Mouse (Mus musculus) spleen, adult 2 months (tissue): ENCODE measurements around the gene Ube2t. TPM values are rescaled to one million over a fixed set of nuclear protein-coding genes. Genes with fewer than 3 reads are reported as not detected.

ENCODE experiments used
- DNase-seq, 2 experiments: peaks; one replicate each; pipeline versions ENCODE4 v3.0.0 to v3.0.0-alpha.2; 2012 to 2021; ENCODE audit warnings: low spot score in 2 of 2, low read depth in 1 of 2
- H3K27ac ChIP-seq: fragments of 200-500 bp; 2 replicates; pipeline ENCODE4 v1.5.1; 2012; ENCODE audit warnings: low read length, inconsistent platforms; ENCODE audit not compliant: insufficient read depth
- H3K27me3 ChIP-seq: fragments of 200-500 bp; 2 replicates; pipeline ENCODE4 v1.6.1; 2012; ENCODE audit warnings: mild to moderate bottlenecking, moderate library complexity, low read length, inconsistent platforms; ENCODE audit not compliant: control insufficient read depth, insufficient read depth
- H3K36me3 ChIP-seq: fragments of 200-500 bp; 2 replicates; pipeline ENCODE4 v1.6.1; 2012; ENCODE audit warnings: mild to moderate bottlenecking, low read length, inconsistent platforms; ENCODE audit not compliant: control insufficient read depth, insufficient read depth
- H3K4me1 ChIP-seq: fragments of 200-500 bp; 2 replicates; pipeline ENCODE4 v1.6.1; 2011; ENCODE audit warnings: inconsistent platforms; ENCODE audit not compliant: control insufficient read depth, insufficient read depth, insufficient read length
- H3K4me3 ChIP-seq: fragments of 200-500 bp; 2 replicates; pipeline ENCODE4 v1.5.1; 2011; ENCODE audit warnings: mild to moderate bottlenecking, inconsistent platforms; ENCODE audit not compliant: insufficient read depth, insufficient read length; ENCODE audit errors: extremely low read depth
- CTCF ChIP-seq: fragments of 200-500 bp; IDR thresholded peaks from 2 replicates; pipeline ENCODE4 v1.5.1; 2011; ENCODE audit warnings: mild to moderate bottlenecking, inconsistent platforms; ENCODE audit not compliant: insufficient read depth, insufficient read length, insufficient replicate concordance; ENCODE audit errors: extremely low read depth
- POLR2A ChIP-seq: fragments of 200-500 bp; IDR thresholded peaks from 2 replicates; pipeline ENCODE4 v1.6.1; 2011; ENCODE audit warnings: low read depth, low read length, inconsistent platforms
- WGBS: fragments of 180-500 bp; shearing (Covaris S2); methylation state at CpG from one replicate; pipeline ENCODE4 v1.1.7; 2018; 5-methylcytosine and 5-hydroxymethylcytosine counted together
- polyA plus RNA-seq: library from polyadenylated mRNA; depleted of rRNA; stranded (reverse); fragments of >200 nt; gene quantifications from 2 replicates; pipeline ENCODE4 v1.2.3, GENCODE M21; 2012

Gene Ube2t
- polyA plus RNA-seq, 1 experiment: 3.8 TPM

DNA sequence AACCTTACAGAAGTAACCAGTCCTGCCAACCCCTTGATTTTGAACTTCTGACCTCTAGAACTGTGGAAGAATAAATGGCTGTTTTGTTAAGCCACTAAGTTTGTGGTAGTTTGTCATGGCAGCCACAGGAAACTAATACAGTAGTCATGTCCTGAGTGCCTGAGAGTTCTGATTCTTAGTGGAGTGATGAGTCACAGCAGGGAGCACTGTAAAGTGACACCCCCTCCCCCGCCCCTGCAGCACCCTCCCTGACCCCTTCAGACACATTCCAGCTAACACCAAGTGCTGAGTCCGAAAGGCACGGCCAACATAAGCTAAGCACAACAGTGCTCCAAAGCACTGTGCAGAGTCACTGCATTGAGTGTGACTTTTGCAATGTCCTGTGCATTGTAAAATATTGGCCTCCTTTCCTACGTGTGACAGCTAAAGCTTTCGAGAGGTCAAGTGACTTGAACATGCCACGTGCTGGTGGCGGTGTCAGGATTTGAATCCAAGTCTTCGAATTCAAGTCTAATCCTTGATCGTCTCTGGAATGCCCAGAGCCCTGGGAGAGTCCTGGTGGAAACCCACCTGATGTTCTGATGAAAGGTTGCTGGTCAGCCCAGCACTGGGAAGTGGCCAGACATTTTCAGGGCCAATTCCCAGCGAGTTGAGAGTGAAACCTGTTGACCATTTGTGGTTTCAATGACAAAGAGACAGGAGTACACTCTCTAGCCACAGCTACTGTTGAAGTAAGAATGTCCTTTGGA is 54.7 kb downstream of the Ube2t start:
- DNase-seq: no peak
- H3K27ac ChIP-seq: no peak overlapping the region
- no peak overlapping the region for H3K4me3 ChIP-seq
- WGBS: 83% methylated on average over 10 of the region's 10 CpGs
- no peaks in the 10 kb centered on the region; the same call in 1 of the 2 replicates for H3K27me3 ChIP-seq
- H3K4me1 ChIP-seq: peaks cover 12% of the 10 kb centered on the region; the same call in 1 of the 2 replicates
- TF ChIP-seq POLR2A (no peak), CTCF (no peak)
- no peaks in the 10 kb centered on the region for H3K36me3 ChIP-seq

DNA sequence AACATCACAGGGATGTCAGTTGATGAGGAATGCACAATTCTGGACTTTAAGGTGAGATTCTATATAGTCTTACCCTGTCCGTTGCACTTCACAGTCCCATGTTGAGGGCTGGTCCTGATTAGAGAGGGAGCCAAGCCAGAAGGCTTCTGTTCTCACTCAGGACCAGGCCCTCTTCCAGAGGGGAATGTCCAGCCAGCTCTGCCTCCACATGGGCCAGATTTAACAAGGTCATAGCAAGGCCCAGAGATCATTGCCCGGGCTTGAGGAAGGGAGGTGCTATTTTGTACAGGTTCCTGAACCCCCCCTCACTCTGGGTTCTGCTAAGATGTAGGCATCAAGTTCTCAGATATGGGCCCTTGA is 55.3 kb downstream of the Ube2t start:
- TF ChIP-seq POLR2A (no peak), CTCF (no peak)
- 82% methylated on average over 2 of the region's 2 CpGs for WGBS
- H3K27ac ChIP-seq: no peak overlapping the region
- H3K4me1 ChIP-seq: peaks cover 12% of the 10 kb centered on the region; the same call in 1 of the 2 replicates
- no peaks in the 10 kb centered on the region for H3K36me3 ChIP-seq
- no peak for DNase-seq
- no peak overlapping the region for H3K4me3 ChIP-seq
- no peaks in the 10 kb centered on the region; the same call in 1 of the 2 replicates for H3K27me3 ChIP-seq

DNA sequence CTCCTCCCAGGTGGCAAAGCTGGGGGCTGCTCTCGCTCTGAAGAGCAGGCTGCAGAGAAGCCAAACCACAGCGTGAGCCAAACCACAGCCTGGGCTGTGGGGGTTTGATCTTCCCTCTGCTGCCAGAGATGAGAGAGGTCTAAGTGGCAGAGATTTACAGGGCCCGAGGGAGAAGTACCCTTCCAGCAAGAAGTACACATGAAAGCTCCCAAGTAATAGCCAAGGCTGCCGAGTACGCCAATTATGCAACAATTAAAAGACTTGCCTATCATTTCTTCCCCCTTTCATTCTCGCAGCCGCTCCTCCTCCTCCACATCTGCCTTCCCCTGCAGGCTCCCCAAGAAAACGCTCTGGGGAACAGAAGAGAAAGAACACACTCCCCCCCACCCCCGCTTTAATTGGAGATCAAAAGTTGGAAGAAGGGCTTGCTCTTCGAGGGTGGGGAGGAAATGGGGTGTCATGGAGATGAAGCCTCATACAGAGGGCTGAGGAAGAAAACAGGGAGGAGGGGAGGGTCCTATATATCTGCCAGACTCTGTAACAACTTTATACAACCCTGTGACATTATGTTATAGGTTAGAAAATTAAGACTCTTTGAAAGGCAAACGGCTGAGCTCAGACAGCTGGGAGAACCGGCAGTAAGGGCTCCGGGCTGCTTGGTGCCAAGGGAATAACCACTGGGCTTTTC is 56.9 kb downstream of the Ube2t start:
- Histone ChIP-seq H3K4me1 (peaks cover 12% of the 10 kb centered on the region; the same call in 1 of the 2 replicates), H3K27ac (no peak overlapping the region), H3K27me3 (no peaks in the 10 kb centered on the region; the same call in 1 of the 2 replicates), H3K36me3 (no peaks in the 10 kb centered on the region), H3K4me3 (no peak overlapping the region)
- no peak for TF ChIP-seq POLR2A
- no peak for TF ChIP-seq CTCF
- 12% methylated on average over 13 of the region's 13 CpGs for WGBS
- DNase-seq: no peak

DNA sequence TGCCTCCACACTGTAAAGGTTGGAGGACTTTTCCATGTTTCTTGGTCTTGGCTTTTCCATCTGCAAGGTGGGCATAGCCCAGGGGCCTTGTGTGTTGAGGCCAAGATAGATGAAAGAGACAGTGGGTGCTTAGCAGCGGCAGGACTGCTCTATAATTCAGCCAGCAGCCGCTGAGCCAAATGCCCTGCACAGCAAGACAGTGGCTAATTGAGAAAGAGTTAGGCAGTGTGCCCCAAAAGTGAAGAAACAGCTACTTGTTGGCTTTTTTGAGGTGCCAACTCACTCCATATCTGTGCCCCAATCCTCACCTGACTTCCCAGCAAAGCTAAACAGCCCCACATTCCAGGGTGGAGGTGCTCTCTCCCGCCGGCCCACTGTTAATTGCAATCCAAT is 57.4 kb downstream of the Ube2t start:
- TF ChIP-seq POLR2A: no peak
- no peak for TF ChIP-seq CTCF
- Histone ChIP-seq H3K4me1 (peaks cover 12% of the 10 kb centered on the region; the same call in 1 of the 2 replicates), H3K27me3 (no peaks in the 10 kb centered on the region; the same call in 1 of the 2 replicates), H3K4me3 (no peak overlapping the region), H3K36me3 (no peaks in the 10 kb centered on the region), H3K27ac (no peak overlapping the region)
- no peak for DNase-seq
- 83% methylated on average over 4 of the region's 4 CpGs for WGBS

DNA sequence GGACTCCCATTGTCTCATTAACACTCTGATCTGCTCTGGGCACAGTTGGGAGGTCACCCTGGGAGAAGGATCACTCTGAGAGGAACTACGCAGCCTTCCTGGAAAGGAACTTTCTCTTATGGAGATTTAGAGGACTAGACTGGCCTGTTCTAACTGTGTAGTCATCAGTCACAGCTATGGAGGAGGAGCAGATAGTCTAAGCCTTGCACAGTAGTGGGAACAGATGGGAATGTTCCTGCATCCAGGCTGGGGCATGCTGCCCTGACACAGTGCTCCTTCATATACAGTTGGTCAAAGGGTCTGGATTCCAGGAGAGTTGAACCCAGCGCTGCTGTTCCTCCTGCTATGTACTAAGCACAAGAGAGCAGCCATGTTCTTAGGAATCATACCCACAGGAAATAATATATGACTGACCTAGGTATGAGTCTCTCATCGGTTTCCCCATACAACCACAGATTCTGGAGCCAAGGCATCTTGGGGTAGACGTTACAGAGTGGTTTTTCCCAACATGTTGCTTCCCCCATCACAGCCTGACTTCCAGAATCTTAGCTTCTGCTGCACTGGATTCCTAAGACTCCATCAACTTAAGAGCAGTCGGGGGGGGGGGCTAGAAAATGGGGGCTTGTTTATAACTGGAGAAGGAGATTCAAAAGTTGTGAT is 58.0 kb downstream of the Ube2t start:
- Histone ChIP-seq H3K27me3 (no peaks in the 10 kb centered on the region; the same call in 1 of the 2 replicates), H3K4me1 (peaks cover 12% of the 10 kb centered on the region; the same call in 1 of the 2 replicates), H3K27ac (no peak overlapping the region), H3K4me3 (no peak overlapping the region), H3K36me3 (no peaks in the 10 kb centered on the region)
- TF ChIP-seq POLR2A (no peak), CTCF (no peak)
- 46% methylated on average over 5 of the region's 5 CpGs for WGBS
- DNase-seq: no peak

DNA sequence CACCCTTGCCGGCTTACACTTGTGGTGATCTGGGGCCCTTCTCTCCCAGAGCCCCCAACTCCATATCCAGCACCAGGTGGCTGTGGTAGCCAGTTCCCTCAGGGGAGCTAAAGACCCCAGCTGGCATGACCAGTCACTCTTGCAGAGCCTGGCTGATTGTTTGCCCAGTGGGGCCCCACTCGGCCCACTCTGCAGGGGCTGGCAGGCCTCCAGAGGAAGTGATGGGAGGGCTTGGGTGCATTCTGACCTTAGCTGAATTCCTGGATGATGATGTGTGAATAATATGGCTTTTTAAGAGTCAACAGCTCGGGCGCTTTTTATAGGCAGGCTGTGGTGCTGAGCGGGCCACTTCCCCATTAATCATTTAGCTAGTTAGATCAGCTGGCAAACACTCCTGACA is 58.6 kb downstream of the Ube2t start:
- Histone ChIP-seq H3K27me3 (no peaks in the 10 kb centered on the region; the same call in 1 of the 2 replicates), H3K4me1 (peaks cover 12% of the 10 kb centered on the region; the same call in 1 of the 2 replicates), H3K27ac (no peak overlapping the region), H3K4me3 (no peak overlapping the region), H3K36me3 (no peaks in the 10 kb centered on the region)
- TF ChIP-seq CTCF: no peak
- TF ChIP-seq POLR2A: no peak
- WGBS: 10% methylated on average over 5 of the region's 5 CpGs
- no peak for DNase-seq
